Mouse (Mus musculus): ENCODE measurements around the gene Btbd6. TPM values are rescaled to one million over a fixed set of nuclear protein-coding genes. Genes with fewer than 3 reads are reported as not detected.

Gene Btbd6
- polyA plus RNA-seq, 1 experiment from 2014 or later, result 60.2 TPM

DNA sequence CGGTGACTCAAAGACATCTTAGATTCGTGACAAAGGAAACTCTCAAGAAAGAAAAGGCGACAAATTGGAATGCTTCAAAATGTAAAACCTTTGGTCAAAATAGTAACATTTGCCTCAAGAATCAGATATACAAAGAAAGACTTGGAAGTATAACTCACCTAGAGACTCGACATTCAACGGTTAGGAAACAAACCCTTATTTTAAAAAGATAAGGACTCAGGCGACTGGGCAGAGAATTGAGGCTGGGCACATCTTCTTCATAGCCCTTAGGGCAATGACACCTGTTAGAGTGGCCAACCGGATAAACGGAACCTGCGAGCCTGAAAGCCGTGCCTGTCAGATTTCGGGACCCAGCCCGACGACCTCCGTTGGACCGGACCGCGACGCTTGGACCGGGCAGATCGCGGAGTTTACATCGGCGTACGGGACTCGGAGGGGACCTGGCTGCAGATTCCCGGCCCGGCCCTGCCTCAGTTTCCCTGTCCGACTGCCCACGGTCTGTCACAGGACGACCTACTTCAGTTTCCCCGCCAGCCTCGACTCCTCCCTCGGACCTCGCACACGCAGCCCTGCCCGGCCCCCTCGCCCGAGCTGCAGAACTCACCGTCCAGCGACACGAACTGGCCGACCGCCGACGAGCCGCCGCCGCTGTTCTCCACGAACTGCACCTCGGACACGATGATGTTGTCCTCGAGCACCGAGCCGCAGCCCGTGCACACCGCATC lies 23.4 kb downstream of the Btbd6 start:
- H3K27ac ChIP-seq, result peak overlapping the region; percentile 92
- H3K9ac ChIP-seq, result peak overlapping the region; percentile 93
- peaks cover 31% of the 10 kb centered on the region for H3K4me1 ChIP-seq
- ATAC-seq (replicated peaks), result no peak
- H3K36me3 ChIP-seq (replicated peaks), result 0 out of 2 replicates have a peak, but pooled peaks cover 5% of the 10 kb centered on the region
- H3K4me3 ChIP-seq, result peak overlapping the region; percentile 86
- H3K27me3 ChIP-seq (replicated peaks), result no peaks in the 10 kb centered on the region
- no peaks in the 10 kb centered on the region for H3K9me3 ChIP-seq
- WGBS, result 2% methylated on average over 56 of the region's 56 CpGs
- peak overlapping the region; percentile 85 for H3K4me2 ChIP-seq

DNA sequence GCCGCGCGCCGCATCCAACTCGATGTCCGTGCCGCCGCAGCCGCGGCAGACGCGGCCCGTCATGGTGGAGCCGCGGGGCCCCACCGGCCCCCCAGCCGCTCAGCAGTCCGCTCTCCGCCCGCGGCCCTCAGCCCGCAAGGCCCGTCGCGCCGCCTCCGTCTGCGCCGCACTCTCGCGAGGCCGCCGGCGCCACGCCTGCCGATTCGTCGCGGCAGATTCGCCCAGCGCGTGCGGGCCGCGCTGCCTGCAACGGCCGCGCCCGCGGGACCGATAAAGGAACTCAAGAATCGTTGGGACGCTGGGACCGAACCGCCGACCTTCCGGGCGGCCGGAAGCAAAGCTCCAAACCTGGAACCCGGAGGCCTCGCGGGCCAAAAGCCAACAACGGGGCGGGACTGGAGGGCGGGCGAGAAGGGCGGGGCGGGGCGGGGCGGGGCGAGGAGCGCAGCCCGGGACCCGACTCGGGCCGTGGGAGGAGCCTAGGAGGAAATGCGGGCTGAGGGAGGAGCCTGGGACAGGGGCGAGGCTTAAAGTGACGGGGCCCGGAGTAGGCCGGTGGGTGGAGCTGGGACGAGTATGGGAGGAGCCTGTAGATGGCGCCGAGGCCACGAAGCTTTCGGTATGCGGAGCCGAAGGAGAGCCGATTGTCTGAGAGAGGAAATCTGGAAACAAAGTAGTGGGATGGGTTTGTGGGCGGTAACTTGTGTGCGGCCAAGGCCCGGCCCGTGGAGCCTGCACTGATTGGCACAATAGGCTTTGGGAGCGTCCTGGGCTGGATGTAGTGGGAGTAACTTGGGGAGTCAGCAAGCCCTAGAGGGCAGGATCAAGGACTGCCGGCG lies 24.2 kb downstream of the Btbd6 start, which contains the start of gene Brf1:
TSS of gene Brf1 (minus strand) at position 411 of the 839 bp plus-strand sequence.
- Histone ChIP-seq H3K27ac (peak within 1 kb of the TSS; percentile 92), H3K9ac (peak within 1 kb of the TSS; percentile 93), H3K9me3 (no peaks in the 10 kb centered on the region), H3K27me3 (replicated peaks) (no peaks in the 10 kb centered on the region), H3K4me3 (peak within 1 kb of the TSS; percentile 86), H3K4me1 (peaks cover 31% of the 10 kb centered on the region), H3K4me2 (peak within 1 kb of the TSS; percentile 85), H3K36me3 (replicated peaks) (0 out of 2 replicates have a peak, but pooled peaks cover 5% of the 10 kb centered on the region)
- peak; percentile 98 for ATAC-seq (replicated peaks)
- under 1% methylated on average over 96 of the region's 96 CpGs for WGBS

DNA sequence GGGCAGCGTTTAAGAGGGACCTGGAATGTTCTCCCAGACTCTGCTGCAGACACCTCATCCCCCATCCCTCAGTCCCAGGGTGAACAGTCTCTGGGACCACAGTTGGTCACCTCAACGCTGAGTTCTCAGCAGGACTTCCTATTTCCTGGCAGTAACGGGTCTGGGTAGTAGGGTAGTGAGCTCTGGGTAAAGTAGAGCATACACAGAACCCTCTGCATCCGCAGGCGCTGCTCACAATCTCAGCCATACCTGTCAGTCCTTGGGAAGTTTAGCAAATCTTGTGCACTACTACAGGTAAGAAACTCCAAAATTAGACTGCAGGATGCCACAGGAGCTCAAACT lies 24.8 kb downstream of the Btbd6 start:
- WGBS, result 4% methylated on average over 5 of the region's 5 CpGs
- Histone ChIP-seq H3K4me3 (peak overlapping the region; percentile 86), H3K9ac (peak overlapping the region; percentile 93), H3K27me3 (replicated peaks) (no peaks in the 10 kb centered on the region), H3K36me3 (replicated peaks) (0 out of 2 replicates have a peak, but pooled peaks cover under 1% of the 10 kb centered on the region), H3K4me1 (peaks cover 31% of the 10 kb centered on the region), H3K9me3 (no peaks in the 10 kb centered on the region), H3K27ac (peak overlapping the region; percentile 92), H3K4me2 (peak overlapping the region; percentile 85)
- no peak; the same call in 1 of the 2 replicates for ATAC-seq (replicated peaks)

DNA sequence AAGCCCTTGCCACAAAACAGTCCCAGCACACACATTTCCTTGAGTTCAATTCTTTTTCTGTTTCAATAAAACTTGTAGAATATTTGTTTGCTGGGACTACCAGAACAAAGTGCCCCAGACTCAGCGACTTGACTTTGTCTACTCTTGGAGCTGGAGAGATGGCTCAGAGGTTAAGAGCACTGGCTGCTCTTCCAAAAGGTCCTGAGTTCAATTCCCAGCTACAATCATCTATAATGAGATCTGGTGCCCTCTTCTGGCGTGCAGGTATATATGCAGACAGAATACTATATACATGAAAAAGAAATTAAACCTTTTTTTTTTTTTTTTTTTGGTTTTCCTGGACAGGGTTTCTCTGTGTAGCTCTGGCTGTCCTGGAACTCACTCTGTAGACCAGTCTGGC lies 26.4 kb downstream of the Btbd6 start:
- Histone ChIP-seq H3K9ac (no peak overlapping the region), H3K36me3 (replicated peaks) (no peaks in the 10 kb centered on the region), H3K4me2 (no peak overlapping the region), H3K4me3 (no peak overlapping the region), H3K27ac (no peak overlapping the region), H3K9me3 (no peaks in the 10 kb centered on the region), H3K4me1 (peaks cover 23% of the 10 kb centered on the region), H3K27me3 (replicated peaks) (no peaks in the 10 kb centered on the region)
- WGBS, result 32% methylated on average over 2 of the region's 2 CpGs
- no peak for ATAC-seq (replicated peaks)

DNA sequence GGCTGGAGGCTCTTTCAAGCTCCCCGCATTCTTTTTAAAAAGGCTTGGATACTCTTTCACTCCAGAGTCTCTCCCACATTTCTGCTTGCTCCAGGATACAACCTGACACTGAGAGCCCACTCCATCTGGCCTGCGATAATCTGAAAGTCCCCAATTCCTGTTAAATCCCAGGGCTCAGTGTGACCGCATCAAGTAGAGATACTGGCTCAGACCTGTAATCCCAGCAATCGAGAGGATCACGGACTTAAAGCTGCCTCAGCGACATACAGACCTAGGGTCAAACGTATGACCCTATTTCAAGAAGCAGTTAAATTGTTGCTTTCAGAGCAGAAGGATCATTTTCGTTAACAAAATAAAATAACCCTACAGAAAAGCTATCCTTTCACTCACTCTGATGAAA lies 27.7 kb downstream of the Btbd6 start:
- 83% methylated on average over 8 of the region's 8 CpGs for WGBS
- H3K9ac ChIP-seq, result no peak overlapping the region
- no peak overlapping the region for H3K27ac ChIP-seq
- no peak overlapping the region for H3K4me2 ChIP-seq
- H3K4me3 ChIP-seq, result no peak overlapping the region
- no peak for ATAC-seq (replicated peaks)
- H3K36me3 ChIP-seq (replicated peaks), result no peaks in the 10 kb centered on the region
- H3K4me1 ChIP-seq, result peaks cover 14% of the 10 kb centered on the region
- H3K9me3 ChIP-seq, result no peaks in the 10 kb centered on the region
- H3K27me3 ChIP-seq (replicated peaks), result no peaks in the 10 kb centered on the region

DNA sequence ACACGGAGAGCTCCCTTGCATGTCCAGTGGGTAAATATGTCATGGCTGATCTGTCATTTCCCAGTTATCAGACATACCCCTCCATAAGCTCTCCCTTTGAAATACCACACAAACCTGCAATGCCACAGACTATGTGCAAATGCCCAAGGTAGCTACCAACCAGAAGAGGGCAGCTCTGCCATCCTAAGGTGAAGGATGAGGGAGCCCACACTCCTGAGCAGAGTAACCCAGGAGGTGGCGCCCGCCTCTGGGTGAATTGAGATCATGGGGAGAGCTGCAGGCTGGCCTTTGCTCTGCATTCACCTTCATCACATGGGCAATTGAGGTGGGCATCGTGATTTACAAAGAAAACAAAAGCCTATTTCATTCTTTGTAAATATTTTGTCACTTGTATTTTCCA lies 28.7 kb downstream of the Btbd6 start:
- H3K4me1 ChIP-seq, result peaks cover 7% of the 10 kb centered on the region
- H3K9ac ChIP-seq, result no peak overlapping the region
- no peak overlapping the region for H3K4me2 ChIP-seq
- 27% methylated on average over 4 of the region's 4 CpGs for WGBS
- H3K27me3 ChIP-seq (replicated peaks), result no peaks in the 10 kb centered on the region
- H3K4me3 ChIP-seq, result no peak overlapping the region
- no peak for ATAC-seq (replicated peaks)
- no peaks in the 10 kb centered on the region for H3K9me3 ChIP-seq
- H3K27ac ChIP-seq, result no peak overlapping the region
- no peaks in the 10 kb centered on the region for H3K36me3 ChIP-seq (replicated peaks)

DNA sequence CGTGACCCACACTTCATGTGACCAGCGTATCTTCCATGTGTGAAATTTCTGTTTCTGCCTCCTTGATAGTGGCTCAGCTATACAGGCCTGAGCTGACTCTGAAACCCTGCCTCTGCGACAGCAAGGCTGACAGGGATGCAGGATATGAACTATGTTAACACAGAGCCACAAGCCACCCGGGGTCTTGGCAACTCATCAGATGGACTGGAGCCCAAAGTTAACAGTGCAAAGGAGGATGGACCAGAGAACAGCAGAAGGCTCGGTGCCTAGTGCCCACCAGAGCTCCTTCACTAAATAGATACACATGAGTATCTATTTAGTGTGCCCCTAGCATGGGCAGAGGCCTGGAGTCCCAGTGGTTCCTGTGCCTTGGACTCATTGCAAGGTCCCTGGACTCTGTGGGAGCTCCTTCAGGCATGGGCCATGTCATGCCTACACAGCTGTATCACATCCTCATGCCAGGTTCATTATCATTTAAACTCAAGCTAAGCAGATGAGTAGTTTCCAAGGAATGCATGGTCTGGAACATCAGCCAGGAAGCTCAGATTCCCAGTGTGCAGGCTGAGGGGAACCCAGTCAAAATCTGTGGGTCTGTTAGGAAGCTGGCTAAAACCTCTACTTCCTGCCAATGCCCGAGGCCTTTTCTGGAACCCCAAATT lies 35.5 kb downstream of the Btbd6 start:
- H3K9ac ChIP-seq, result no peak overlapping the region
- H3K27ac ChIP-seq, result no peak overlapping the region
- H3K36me3 ChIP-seq (replicated peaks), result no peaks in the 10 kb centered on the region
- no peaks in the 10 kb centered on the region for H3K27me3 ChIP-seq (replicated peaks)
- H3K4me3 ChIP-seq, result no peak overlapping the region
- H3K4me1 ChIP-seq, result peaks cover 32% of the 10 kb centered on the region
- no peaks in the 10 kb centered on the region for H3K9me3 ChIP-seq
- ATAC-seq (replicated peaks), result no peak
- H3K4me2 ChIP-seq, result no peak overlapping the region
- WGBS, result 87% methylated on average over 6 of the region's 6 CpGs

DNA sequence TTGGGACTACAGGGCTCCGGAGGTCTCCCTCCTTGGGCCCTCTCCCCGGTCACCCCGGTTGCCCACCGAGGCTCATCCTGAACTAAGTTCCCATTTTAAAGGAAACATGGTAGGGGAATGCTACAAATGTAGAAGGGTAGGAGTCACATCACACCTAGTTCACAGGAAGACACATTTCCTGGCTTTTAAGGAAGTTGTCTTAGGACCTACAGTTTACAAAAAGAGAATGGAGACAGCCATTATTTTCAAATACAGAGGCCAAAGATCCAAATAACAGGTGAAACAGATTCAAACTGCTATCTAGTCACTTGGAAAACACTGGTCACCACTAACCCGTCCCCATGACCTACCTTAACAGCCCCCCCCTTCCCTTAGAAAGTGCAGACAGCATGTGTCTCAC lies 36.2 kb downstream of the Btbd6 start:
- Histone ChIP-seq H3K9ac (no peak overlapping the region), H3K4me2 (no peak overlapping the region), H3K4me1 (peaks cover 38% of the 10 kb centered on the region), H3K36me3 (replicated peaks) (no peaks in the 10 kb centered on the region), H3K27ac (no peak overlapping the region), H3K4me3 (no peak overlapping the region), H3K9me3 (no peaks in the 10 kb centered on the region), H3K27me3 (replicated peaks) (no peaks in the 10 kb centered on the region)
- WGBS, result 91% methylated on average over 5 of the region's 5 CpGs
- ATAC-seq (replicated peaks), result no peak

DNA sequence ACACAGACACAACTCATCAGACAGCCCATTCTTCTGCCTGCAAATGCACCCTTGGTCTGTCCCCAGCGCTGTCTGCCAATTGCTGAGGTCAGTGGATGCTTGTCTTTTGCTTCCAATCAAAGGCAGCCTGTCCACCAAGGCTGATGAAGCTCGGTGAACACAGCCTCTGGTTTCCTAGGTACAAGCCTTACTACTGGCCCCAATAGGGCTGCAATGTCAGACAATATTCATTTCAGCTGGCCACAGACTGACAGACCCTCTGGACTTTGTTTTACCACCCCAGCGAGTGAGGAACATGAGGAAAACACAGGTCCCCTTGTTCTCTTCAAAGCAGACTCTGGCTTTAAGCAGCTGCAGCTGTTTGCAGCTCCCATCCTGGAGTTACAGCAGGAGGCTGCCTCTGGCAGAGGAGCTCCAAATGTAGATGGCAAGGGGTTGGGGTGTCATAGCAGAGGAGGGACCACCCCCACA lies 36.8 kb downstream of the Btbd6 start:
- peak overlapping the region; percentile 93 for H3K27ac ChIP-seq
- H3K9me3 ChIP-seq, result no peaks in the 10 kb centered on the region
- no peaks in the 10 kb centered on the region for H3K36me3 ChIP-seq (replicated peaks)
- 0 out of 2 replicates have a peak overlapping the region, but pooled peaks have one; percentile 78 for H3K9ac ChIP-seq
- H3K27me3 ChIP-seq (replicated peaks), result no peaks in the 10 kb centered on the region
- peaks cover 43% of the 10 kb centered on the region for H3K4me1 ChIP-seq
- WGBS, result 59% methylated on average over 3 of the region's 3 CpGs
- H3K4me2 ChIP-seq, result peak overlapping the region; percentile 65; the same call in 1 of the 2 replicates
- H3K4me3 ChIP-seq, result no peak overlapping the region
- ATAC-seq (replicated peaks), result no peak

DNA sequence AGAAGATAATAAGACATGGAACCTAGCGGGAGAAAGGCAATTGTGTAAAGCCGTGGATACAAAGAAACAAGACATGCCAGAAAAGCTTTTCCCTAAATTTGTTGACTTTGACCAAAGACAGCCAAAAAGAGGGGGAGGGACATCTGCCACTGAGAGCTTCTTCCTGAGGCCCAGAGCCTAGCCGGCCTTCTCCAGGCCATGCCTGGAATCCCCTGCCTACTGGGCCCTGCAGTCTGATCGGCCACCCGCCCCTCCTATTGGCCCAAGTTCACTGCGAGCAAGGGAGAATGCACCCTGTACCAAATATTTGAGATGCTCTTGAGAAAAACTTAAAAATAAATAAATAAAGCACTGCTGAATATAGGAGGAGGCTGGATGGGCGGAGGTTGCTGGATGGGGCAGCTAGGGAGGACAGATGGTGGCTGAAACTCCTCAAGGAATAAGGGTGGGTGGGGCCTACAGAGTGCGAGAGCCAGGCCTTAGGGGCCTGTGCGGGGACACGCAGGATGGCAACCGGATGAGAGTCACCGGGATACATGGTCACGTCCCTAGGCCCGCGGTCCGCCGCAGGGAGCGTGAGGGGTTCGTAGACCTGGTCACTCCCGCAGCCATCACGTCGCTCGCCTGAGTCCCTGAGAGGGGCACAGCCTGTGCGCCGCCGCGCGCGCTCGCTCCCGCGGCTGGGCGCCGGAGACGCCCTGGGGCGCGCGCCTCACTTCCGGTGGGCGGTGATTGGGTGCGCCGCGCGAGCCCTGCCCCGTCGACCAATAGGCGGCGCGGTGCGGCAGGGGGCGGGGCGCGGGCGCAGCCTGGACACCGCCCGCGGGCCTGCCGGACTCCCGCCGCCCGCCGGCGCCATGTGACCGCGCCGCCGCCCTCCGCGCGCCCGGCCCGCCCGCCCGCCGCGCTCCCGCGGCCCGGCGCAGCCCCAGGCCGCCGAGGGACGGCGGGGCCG lies 37.6 kb downstream of the Btbd6 start, which contains the start of gene Pacs2:
TSS of gene Pacs2 (plus strand) at position 905 of the 955 bp plus-strand sequence.
- H3K36me3 ChIP-seq (replicated peaks), result no peaks in the 10 kb centered on the region
- H3K9ac ChIP-seq, result peak within 1 kb of the TSS; percentile 93
- no peaks in the 10 kb centered on the region for H3K9me3 ChIP-seq
- peak within 1 kb of the TSS; percentile 67 for H3K4me2 ChIP-seq
- H3K4me3 ChIP-seq, result peak within 1 kb of the TSS; percentile 99
- H3K27me3 ChIP-seq (replicated peaks), result no peaks in the 10 kb centered on the region
- peak; percentile 90 for ATAC-seq (replicated peaks)
- WGBS, result 2% methylated on average over 82 of the region's 85 CpGs
- peaks cover 43% of the 10 kb centered on the region for H3K4me1 ChIP-seq
- peak within 1 kb of the TSS; percentile 93 for H3K27ac ChIP-seq
